Mouse (Mus musculus): Measurements from ENCODE around the gene Fbxw21. TPM values are rescaled to one million over a fixed set of nuclear protein-coding genes. Genes with fewer than 3 reads are reported as not detected.

The Fbxw21 gene
- total and polyA plus RNA-seq, 2 experiments: not detected

- 25% methylated on average over 15 of the region's 15 CpGs for WGBS
- Histone ChIP-seq H3K27ac (replicated peaks; ENCODE audit: insufficient read depth, low read depth, low read length) (peak overlapping the region; percentile 69), H3K4me1 (ENCODE audit: control insufficient read depth, insufficient read depth, low read length) (peaks cover 26% of the 10 kb centered on the region), H3K79me2 (ENCODE audit: control insufficient read depth, insufficient read depth, low read length) (no peaks in the 10 kb centered on the region; the same call in 1 of the 2 replicates), H3K27me3 (ENCODE audit: control insufficient read depth, insufficient read depth, low read length) (no peaks in the 10 kb centered on the region), H3K9ac (ENCODE audit: low read depth, low read length) (peak overlapping the region; percentile 32), H3K4me3 (ENCODE audit: insufficient read depth, low read depth, low read length) (no peak overlapping the region), H3K36me3 (ENCODE audit: control insufficient read depth, insufficient read depth, low read length) (no peaks in the 10 kb centered on the region)
- TF ChIP-seq CTCF (IDR thresholded peaks at IDR 0.05; ENCODE audit: low read depth, low read length): no peak
- no peak for TF ChIP-seq POLR2A (IDR thresholded peaks at IDR 0.05; ENCODE audit: extremely low read depth, insufficient read depth, low read length)
- peak; percentile 62 for DNase-seq (ENCODE audit: extremely low read depth, low read depth, low spot score)
Measured at GRCm38 (mm10) chr9:109090446-109090845, 71.4 kb downstream of the Fbxw21 start.

Other genes starting within 250 kb of the Fbxw21 start
- not detected in 2 replicates for gene Tmem89, start 247.4 kb downstream of the Fbxw21 start, total RNA-seq (2014; rRNA removed)
- 0.12 TPM in 1 of 2 replicates, not detected in the other for gene Tmem89, start 247.4 kb downstream of the Fbxw21 start, polyA plus RNA-seq (2012; rRNA removed)
- 323 and 384 TPM in 2 replicates for gene Uqcrc1, start 225.4 kb downstream of the Fbxw21 start, total RNA-seq (2014; rRNA removed)
- gene Uqcrc1, start 225.4 kb downstream of the Fbxw21 start, polyA plus RNA-seq (2012; rRNA removed): 623 and 677 TPM in 2 replicates
- gene Col7a1, start 208.5 kb downstream of the Fbxw21 start, total RNA-seq (2014; rRNA removed): 0.07 and 0.46 TPM in 2 replicates
- 0.19 and 0.23 TPM in 2 replicates for gene Col7a1, start 208.5 kb downstream of the Fbxw21 start, polyA plus RNA-seq (2012; rRNA removed)
- gene Ucn2, start 176.0 kb downstream of the Fbxw21 start, total RNA-seq (2014; rRNA removed): not detected in 2 replicates
- gene Ucn2, start 176.0 kb downstream of the Fbxw21 start, polyA plus RNA-seq (2012; rRNA removed): not detected in 2 replicates
- 1.0 and 1.7 TPM in 2 replicates for gene Pfkfb4, start 170.3 kb downstream of the Fbxw21 start, total RNA-seq (2014; rRNA removed)
- 1.1 and 1.4 TPM in 2 replicates for gene Pfkfb4, start 170.3 kb downstream of the Fbxw21 start, polyA plus RNA-seq (2012; rRNA removed)
- 20.8 and 23.8 TPM in 2 replicates for gene Shisa5, start 123.5 kb downstream of the Fbxw21 start, total RNA-seq (2014; rRNA removed)
- 144 and 205 TPM in 2 replicates for gene Shisa5, start 123.5 kb downstream of the Fbxw21 start, polyA plus RNA-seq (2012; rRNA removed)
- gene Trex1, start 102.3 kb downstream of the Fbxw21 start, total RNA-seq (2014; rRNA removed): 7.7 and 8.4 TPM in 2 replicates
- gene Trex1, start 102.3 kb downstream of the Fbxw21 start, polyA plus RNA-seq (2012; rRNA removed): 30.7 and 41.1 TPM in 2 replicates
- 5.1 and 5.4 TPM in 2 replicates for gene Atrip, start 87.9 kb downstream of the Fbxw21 start, total RNA-seq (2014; rRNA removed)
- gene Atrip, start 87.9 kb downstream of the Fbxw21 start, polyA plus RNA-seq (2012; rRNA removed): 9.2 and 10.3 TPM in 2 replicates
- gene Ccdc51, start 79.5 kb downstream of the Fbxw21 start, total RNA-seq (2014; rRNA removed): 7.5 and 8.6 TPM in 2 replicates
- gene Ccdc51, start 79.5 kb downstream of the Fbxw21 start, polyA plus RNA-seq (2012; rRNA removed): 7.2 and 8.2 TPM in 2 replicates
- gene Tma7, start 79.5 kb downstream of the Fbxw21 start, total RNA-seq (2014; rRNA removed): 53.4 and 54.7 TPM in 2 replicates
- gene Tma7, start 79.5 kb downstream of the Fbxw21 start, polyA plus RNA-seq (2012; rRNA removed): 23.3 and 24.4 TPM in 2 replicates
- gene Plxnb1, start 66.7 kb downstream of the Fbxw21 start, total RNA-seq (2014; rRNA removed): 10.9 and 17.9 TPM in 2 replicates
- gene Plxnb1, start 66.7 kb downstream of the Fbxw21 start, polyA plus RNA-seq (2012; rRNA removed): 15.4 and 26.5 TPM in 2 replicates
- gene Fbxw13, start 33.9 kb upstream of the Fbxw21 start, total RNA-seq (2014; rRNA removed): not detected in 2 replicates
- gene Fbxw13, start 33.9 kb upstream of the Fbxw21 start, polyA plus RNA-seq (2012; rRNA removed): not detected in 2 replicates
- gene Fbxw20, start 72.7 kb upstream of the Fbxw21 start, total RNA-seq (2014; rRNA removed): not detected in 2 replicates
- not detected in 2 replicates for gene Fbxw20, start 72.7 kb upstream of the Fbxw21 start, polyA plus RNA-seq (2012; rRNA removed)
- not detected in 2 replicates for gene Fbxw14, start 125.6 kb upstream of the Fbxw21 start, total RNA-seq (2014; rRNA removed)
- gene Fbxw14, start 125.6 kb upstream of the Fbxw21 start, polyA plus RNA-seq (2012; rRNA removed): not detected in 2 replicates
- not detected in 2 replicates for gene Fbxw28, start 177.6 kb upstream of the Fbxw21 start, total RNA-seq (2014; rRNA removed)
- not detected in 2 replicates for gene Fbxw28, start 177.6 kb upstream of the Fbxw21 start, polyA plus RNA-seq (2012; rRNA removed)
- gene Fbxw22, start 242.3 kb upstream of the Fbxw21 start, total RNA-seq (2014; rRNA removed): not detected in 2 replicates
- not detected in 2 replicates for gene Fbxw22, start 242.3 kb upstream of the Fbxw21 start, polyA plus RNA-seq (2012; rRNA removed)